Mouse (Mus musculus) liver, embryonic 16.5 days (tissue): ENCODE data around the gene Tada1. TPM values are rescaled to one million over a fixed set of nuclear protein-coding genes. Genes with fewer than 3 reads are reported as not detected.
A peak's percentile ranks its signal among the peaks of the same experiment; 100 is the strongest.

Experiments
- ATAC-seq: fragments of 200-750 bp; cut with Nextera tagmentation; 2 replicates; pipeline ENCODE4 v1.8.0; 2017; ENCODE audit warnings: low read depth, mild to moderate bottlenecking, moderate number of reproducible peaks, moderate library complexity
- H3K27ac ChIP-seq: fragments of 300-500 bp; sonication (generic); 2 replicates; pipeline ENCODE4 v1.5.1; 2014; ENCODE audit warnings: mild to moderate bottlenecking, low read length
- H3K27me3 ChIP-seq: fragments of 300-500 bp; sonication (generic); 2 replicates; pipeline ENCODE4 v1.6.1; 2014; ENCODE audit warnings: low read depth, low read length, mixed read lengths; ENCODE audit not compliant: control insufficient read depth, insufficient read depth
- H3K36me3 ChIP-seq: fragments of 300-500 bp; sonication (generic); 2 replicates; pipeline ENCODE4 v1.6.1; 2014; ENCODE audit warnings: mild to moderate bottlenecking; ENCODE audit not compliant: control insufficient read depth, insufficient read depth
- H3K4me1 ChIP-seq: fragments of 300-500 bp; sonication (generic); 2 replicates; pipeline ENCODE4 v1.6.1; 2014; ENCODE audit warnings: low read depth, low read length, mixed read lengths; ENCODE audit not compliant: control insufficient read depth
- H3K4me2 ChIP-seq: fragments of 300-500 bp; sonication (generic); 2 replicates; pipeline ENCODE4 v1.6.1; 2014; ENCODE audit warnings: low read depth, low read length, mixed read lengths
- H3K4me3 ChIP-seq: fragments of 300-500 bp; sonication (generic); 2 replicates; pipeline ENCODE4 v1.5.1; 2014; ENCODE audit warnings: low read depth, mild to moderate bottlenecking, low read length
- H3K9ac ChIP-seq: fragments of 300-500 bp; sonication (generic); 2 replicates; pipeline ENCODE4 v1.6.1; 2014; ENCODE audit warnings: low read depth, low read length
- H3K9me3 ChIP-seq: fragments of 300-500 bp; sonication (generic); replicated peaks from 2 replicates; pipeline ENCODE4 v1.6.1; 2016; ENCODE audit warnings: low read length; ENCODE audit not compliant: control insufficient read depth
- WGBS: fragments of 180-500 bp; shearing (Covaris S2); extraction: QIAGEN DNeasy Blood & Tissue Kit; methylation state at CpG from one replicate; pipeline ENCODE4 v1.1.7; 2014; ENCODE audit not compliant: insufficient replicate concordance; 5-methylcytosine and 5-hydroxymethylcytosine counted together
- polyA plus RNA-seq: library from polyadenylated mRNA; unstranded; fragments of >200 nt; fragmentation: Nextera tagmentation; extraction: Ambion mirVana; gene quantifications from 2 replicates; pipeline ENCODE4 v1.2.1, GENCODE M21; 2015

The Tada1 gene
- polyA plus RNA-seq, 1 experiment from 2014 or later: 16.7 TPM

- Histone ChIP-seq H3K9ac (peak overlapping the region; percentile 94), H3K4me3 (peak overlapping the region; percentile 91), H3K4me2 (peak overlapping the region; percentile 88), H3K27me3 (no peaks in the 10 kb centered on the region), H3K27ac (peak overlapping the region; percentile 88), H3K4me1 (peaks cover 14% of the 10 kb centered on the region), H3K36me3 (peaks cover 6% of the 10 kb centered on the region), H3K9me3 (no peaks in the 10 kb centered on the region)
- WGBS: under 1% methylated on average over 32 of the region's 41 CpGs
- peak; percentile 22 for ATAC-seq
Observed at GRCm38 (mm10) chr1:166379630-166380231, 834 bp downstream of the Tada1 start.

GRCm38 (mm10) chr1:166381336-166381735, 2.4 kb downstream of the Tada1 start:
- Histone ChIP-seq H3K36me3 (peaks cover 8% of the 10 kb centered on the region), H3K9ac (no peak overlapping the region; the same call in 1 of the 2 replicates), H3K4me2 (peak overlapping the region; percentile 88; the same call in 1 of the 2 replicates), H3K9me3 (no peaks in the 10 kb centered on the region), H3K27me3 (no peaks in the 10 kb centered on the region), H3K4me1 (peaks cover 14% of the 10 kb centered on the region), H3K27ac (no peak overlapping the region), H3K4me3 (no peak overlapping the region)
- 50% methylated on average over 10 of the region's 10 CpGs for WGBS
- no peak for ATAC-seq

GRCm38 (mm10) chr1:166381821-166382220, 2.9 kb downstream of the Tada1 start:
- Histone ChIP-seq H3K4me1 (peaks cover 14% of the 10 kb centered on the region), H3K9me3 (no peaks in the 10 kb centered on the region), H3K4me2 (no peak overlapping the region), H3K27ac (no peak overlapping the region), H3K36me3 (peaks cover 8% of the 10 kb centered on the region), H3K27me3 (no peaks in the 10 kb centered on the region), H3K4me3 (no peak overlapping the region), H3K9ac (no peak overlapping the region)
- ATAC-seq: no peak
- 34% methylated on average over 5 of the region's 5 CpGs for WGBS

DNA sequence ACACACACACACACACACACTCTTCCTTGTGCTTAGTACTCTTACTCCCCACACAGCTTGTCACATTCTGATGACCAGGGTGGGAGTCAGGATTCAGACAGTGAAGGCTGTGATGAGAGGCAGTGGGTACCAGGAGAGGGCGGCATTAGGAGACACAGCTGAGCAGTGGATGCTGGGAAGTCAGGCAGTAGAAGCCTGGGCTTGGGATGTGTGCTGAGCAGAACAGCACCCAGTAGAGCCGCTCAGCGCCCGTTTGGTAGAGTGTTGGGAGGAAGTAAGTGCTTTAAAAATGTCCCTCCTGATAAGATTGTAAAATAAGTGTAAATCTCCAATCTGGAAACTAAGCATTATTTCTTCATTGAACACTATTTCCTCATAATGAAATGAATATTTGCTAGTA, 3.7 kb downstream of the Tada1 start:
- no peak overlapping the region for H3K27ac ChIP-seq
- H3K27me3 ChIP-seq: no peaks in the 10 kb centered on the region
- 74% methylated on average over 4 of the region's 4 CpGs for WGBS
- no peaks in the 10 kb centered on the region for H3K9me3 ChIP-seq
- H3K9ac ChIP-seq: no peak overlapping the region
- no peak overlapping the region for H3K4me3 ChIP-seq
- H3K4me1 ChIP-seq: peaks cover 14% of the 10 kb centered on the region
- H3K36me3 ChIP-seq: peaks cover 8% of the 10 kb centered on the region
- no peak for ATAC-seq
- H3K4me2 ChIP-seq: no peak overlapping the region

DNA sequence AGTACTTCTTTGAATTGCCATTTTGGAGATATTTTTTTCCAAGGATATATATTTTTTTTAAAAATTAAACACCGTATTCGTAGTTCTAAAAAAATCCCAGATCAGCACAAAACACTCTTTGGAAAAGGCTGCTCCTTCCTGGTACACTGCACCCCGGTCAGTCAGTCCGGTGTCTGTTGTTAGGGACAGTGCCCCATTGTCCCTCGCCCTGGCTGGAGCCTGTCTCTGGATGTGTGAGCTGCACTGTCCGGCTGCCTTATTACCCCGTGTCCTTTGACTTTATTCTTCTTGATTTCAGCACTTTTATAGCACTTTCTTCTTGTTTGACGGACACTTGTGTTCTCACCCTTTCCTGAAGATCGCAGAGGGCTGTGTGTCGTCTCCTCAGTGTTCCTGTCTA, 5.7 kb downstream of the Tada1 start:
- H3K27me3 ChIP-seq: no peaks in the 10 kb centered on the region
- H3K36me3 ChIP-seq: peaks cover 20% of the 10 kb centered on the region
- H3K4me2 ChIP-seq: no peak overlapping the region
- ATAC-seq: no peak
- 88% methylated on average over 10 of the region's 10 CpGs for WGBS
- H3K4me1 ChIP-seq: peaks cover 10% of the 10 kb centered on the region
- H3K4me3 ChIP-seq: no peak overlapping the region
- H3K9me3 ChIP-seq: no peaks in the 10 kb centered on the region
- no peak overlapping the region for H3K9ac ChIP-seq
- H3K27ac ChIP-seq: no peak overlapping the region

GRCm38 (mm10) chr1:166385431-166385830, 6.5 kb downstream of the Tada1 start:
- peaks cover 22% of the 10 kb centered on the region for H3K36me3 ChIP-seq
- peaks cover 8% of the 10 kb centered on the region for H3K4me1 ChIP-seq

GRCm38 (mm10) chr1:166388511-166388910, 9.6 kb downstream of the Tada1 start:
- no peak for ATAC-seq
- 76% methylated on average over 11 of the region's 11 CpGs for WGBS
- no peaks in the 10 kb centered on the region for H3K4me1 ChIP-seq
- peaks cover 27% of the 10 kb centered on the region for H3K36me3 ChIP-seq
- no peak overlapping the region for H3K4me3 ChIP-seq
- H3K4me2 ChIP-seq: no peak overlapping the region
- H3K27me3 ChIP-seq: no peaks in the 10 kb centered on the region
- no peak overlapping the region for H3K9ac ChIP-seq
- no peaks in the 10 kb centered on the region for H3K9me3 ChIP-seq
- H3K27ac ChIP-seq: no peak overlapping the region

More at GRCm38 (mm10) chr1:166385431-166385830, 6.5 kb downstream of the Tada1 start:
- no peak overlapping the region for H3K4me2 ChIP-seq
- ATAC-seq: no peak
- H3K27me3 ChIP-seq: no peaks in the 10 kb centered on the region
- no peak overlapping the region for H3K9ac ChIP-seq
- 83% methylated on average over 5 of the region's 5 CpGs for WGBS
- H3K27ac ChIP-seq: no peak overlapping the region
- H3K9me3 ChIP-seq: no peaks in the 10 kb centered on the region
- no peak overlapping the region for H3K4me3 ChIP-seq

- Histone ChIP-seq H3K9ac (no peak overlapping the region), H3K36me3 (peaks cover 27% of the 10 kb centered on the region), H3K9me3 (no peaks in the 10 kb centered on the region), H3K4me1 (no peaks in the 10 kb centered on the region), H3K4me3 (no peak overlapping the region), H3K27me3 (no peaks in the 10 kb centered on the region), H3K27ac (no peak overlapping the region), H3K4me2 (no peak overlapping the region)
- no peak for ATAC-seq
- WGBS: 81% methylated on average over 16 of the region's 16 CpGs
Observed at GRCm38 (mm10) chr1:166389406-166390125, 10.7 kb downstream of the Tada1 start.

GRCm38 (mm10) chr1:166391671-166392070, 12.8 kb downstream of the Tada1 start:
- Histone ChIP-seq H3K4me3 (no peak overlapping the region), H3K9ac (no peak overlapping the region), H3K27me3 (no peaks in the 10 kb centered on the region), H3K4me1 (no peaks in the 10 kb centered on the region), H3K27ac (no peak overlapping the region), H3K36me3 (peaks cover 25% of the 10 kb centered on the region), H3K4me2 (no peak overlapping the region), H3K9me3 (no peaks in the 10 kb centered on the region)
- no peak for ATAC-seq
- 84% methylated on average over 6 of the region's 6 CpGs for WGBS
